Mouse (Mus musculus) T-helper 2 cell (primary cell): ENCODE data around the gene Prkce.

ENCODE experiments used
- in situ Hi-C: fragments of 300-600 bp; cut with MboI, MseI; formaldehyde crosslinking; loops from one replicate; pipeline ENCODE4 v1.15.1; 2025; ENCODE audit warnings: high pct_unique_total_duplicates

The Prkce gene

GRCm38 (mm10) chr17:86254285-86254684 is 86.7 kb downstream of the Prkce start:
- in situ Hi-C loops, result no loop called here

- in situ Hi-C loops, result no loop called here
Observed at GRCm38 (mm10) chr17:86254978-86255377, 87.4 kb downstream of the Prkce start.

GRCm38 (mm10) chr17:86256730-86257131 is 89.1 kb downstream of the Prkce start:
- in situ Hi-C loops, result no loop called here

- in situ Hi-C loops, result loop anchor here (10.0 kb wide), 1 partner anchor 1016 kb away; no protein-coding TSS in a partner anchor
Observed at GRCm38 (mm10) chr17:86261067-86261466, 93.5 kb downstream of the Prkce start.

- in situ Hi-C loops, result loop anchor here (10.0 kb wide), 1 partner anchor 1019 kb away; no protein-coding TSS in a partner anchor
Observed at GRCm38 (mm10) chr17:86263985-86264649, 96.5 kb downstream of the Prkce start.

GRCm38 (mm10) chr17:86266051-86266450 is 98.5 kb downstream of the Prkce start:
- in situ Hi-C loops, result loop anchor here (10.0 kb wide), 1 partner anchor 1021 kb away; no protein-coding TSS in a partner anchor

GRCm38 (mm10) chr17:86267126-86267760 is 99.7 kb downstream of the Prkce start:
- in situ Hi-C loops, result loop anchor here (10.0 kb wide), 1 partner anchor 1022 kb away; no protein-coding TSS in a partner anchor

- in situ Hi-C loops, result loop anchor here (5.0 to 10.0 kb wide), 2 partner anchors 188 to 1025 kb away; no protein-coding TSS in a partner anchor
Observed at GRCm38 (mm10) chr17:86269639-86270038, 102.1 kb downstream of the Prkce start.

GRCm38 (mm10) chr17:86270523-86270922 is 102.9 kb downstream of the Prkce start:
- in situ Hi-C loops, result loop anchor here (5.0 kb wide), 1 partner anchor 187 kb away; no protein-coding TSS in a partner anchor

- in situ Hi-C loops, result loop anchor here (5.0 kb wide), 1 partner anchor 186 kb away; no protein-coding TSS in a partner anchor
Observed at GRCm38 (mm10) chr17:86271277-86271676, 103.7 kb downstream of the Prkce start.

- in situ Hi-C loops, result loop anchor here (5.0 kb wide), 1 partner anchor 184 kb away; no protein-coding TSS in a partner anchor
Observed at GRCm38 (mm10) chr17:86272961-86273360, 105.4 kb downstream of the Prkce start.

GRCm38 (mm10) chr17:86273566-86274349 is 106.2 kb downstream of the Prkce start:
- in situ Hi-C loops, result loop anchor here (5.0 kb wide), 1 partner anchor 184 kb away; no protein-coding TSS in a partner anchor

- in situ Hi-C loops, result loop anchor here (5.0 kb wide), 1 partner anchor 183 kb away; no protein-coding TSS in a partner anchor
Observed at GRCm38 (mm10) chr17:86274350-86274744, 106.8 kb downstream of the Prkce start.

- in situ Hi-C loops, result no loop called here
Observed at GRCm38 (mm10) chr17:86276381-86276780, 108.8 kb downstream of the Prkce start.

- in situ Hi-C loops, result no loop called here
Observed at GRCm38 (mm10) chr17:86277032-86277798, 109.6 kb downstream of the Prkce start.

- in situ Hi-C loops, result no loop called here
Observed at GRCm38 (mm10) chr17:86277999-86278526, 110.5 kb downstream of the Prkce start.

- in situ Hi-C loops, result no loop called here
Observed at GRCm38 (mm10) chr17:86279751-86280150, 112.2 kb downstream of the Prkce start.

GRCm38 (mm10) chr17:86283741-86284140 is 116.2 kb downstream of the Prkce start:
- in situ Hi-C loops, result no loop called here

GRCm38 (mm10) chr17:86285058-86285457 is 117.5 kb downstream of the Prkce start:
- in situ Hi-C loops, result no loop called here

- in situ Hi-C loops, result no loop called here
Observed at GRCm38 (mm10) chr17:86286747-86287271, 119.2 kb downstream of the Prkce start.
